Comparison of ENCODE assay signal across 23 mouse cellular contexts in the genomic region with DNA sequence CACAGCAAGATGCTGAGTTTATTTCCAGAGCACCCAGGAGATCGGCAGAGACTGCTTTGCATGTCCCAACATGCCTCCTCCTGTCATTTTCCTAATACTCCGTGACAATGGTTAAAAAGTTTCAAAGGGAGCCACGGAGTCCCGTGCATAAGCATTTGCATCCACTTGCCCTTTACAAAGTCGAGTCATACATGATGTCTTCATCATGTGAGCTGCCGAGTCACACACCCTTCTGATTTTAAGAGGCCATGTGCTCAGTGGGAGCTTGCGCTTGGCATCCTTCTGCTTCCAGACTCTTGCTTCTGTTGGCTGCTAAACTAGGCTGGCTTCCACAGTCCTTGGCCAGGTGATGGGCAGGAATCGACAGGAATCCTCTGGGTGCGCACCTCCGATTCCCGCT.
DNase-seq lines count a peak whose midpoint lies in the region; ATAC-seq and TF ChIP-seq lines count a peak whose summit lies in the region.
"Had no signal": no experiment of that assay in that cellular context is flagged by ENCODE, and none has a peak within 500 bp of the region (broad histone marks: within the 10 kb centered on the region; RNA-seq: fewer than 3 reads in every experiment).

No protein-coding gene starts in this region.

- H3K27ac ChIP-seq in hindbrain, embryonic 14.5 days = peak overlapping the region; percentile 9; the same call in 1 of the 2 replicates
- no peak overlapping the region for H3K27ac ChIP-seq in hindbrain, embryonic 11.5 days (ENCODE audit: low read depth, low read length)
- peak overlapping the region; percentile 22; the same call in 1 of the 2 replicates for H3K27ac ChIP-seq in CH12.LX (ENCODE audit: insufficient read depth, low read depth)
- H3K27ac ChIP-seq: embryonic facial prominence, embryonic 12.5 days; forebrain, embryonic 13.5 days; heart, embryonic 15.5 days; limb, embryonic 13.5 days; liver, embryonic 13.5 days; neural tube, embryonic 12.5 days had no signal

- no peaks in the 10 kb centered on the region for H3K79me2 ChIP-seq in CH12.LX (replicated peaks; ENCODE audit: control insufficient read depth, extremely low read depth, insufficient read depth, poor library complexity, severe bottlenecking)

- H3K27me3 ChIP-seq in hindbrain, embryonic 14.5 days (ENCODE audit: control insufficient read depth, insufficient read depth, low read length) = no peaks in the 10 kb centered on the region
- H3K27me3 ChIP-seq in hindbrain, embryonic 11.5 days (ENCODE audit: control insufficient read depth, insufficient read depth, low read length) = no peaks in the 10 kb centered on the region
- H3K27me3 ChIP-seq in CH12.LX (replicated peaks) = no peaks in the 10 kb centered on the region
- H3K27me3 ChIP-seq: embryonic facial prominence, embryonic 12.5 days; forebrain, embryonic 13.5 days; heart, embryonic 15.5 days; liver, embryonic 13.5 days; neural tube, embryonic 12.5 days; Patski had no signal

- H3K4me3 ChIP-seq in hindbrain, embryonic 14.5 days (replicated peaks; ENCODE audit: low read length) = no peak overlapping the region
- H3K4me3 ChIP-seq in hindbrain, embryonic 11.5 days (ENCODE audit: low read depth, low read length) = no peak overlapping the region
- H3K4me3 ChIP-seq in CH12.LX (replicated peaks in 1 of 3; ENCODE audit: low read depth in 2 of 3, low read length in 2 of 3, poor library complexity in 1 of 3) = no peak overlapping the region
- H3K4me3 ChIP-seq: embryonic facial prominence, embryonic 12.5 days; erythroblast, embryonic 14.5 days; forebrain, embryonic 13.5 days; heart, embryonic 15.5 days; limb, embryonic 13.5 days; liver, embryonic 13.5 days; neural tube, embryonic 12.5 days had no signal

- TF ChIP-seq POLR2A in CH12.LX (IDR thresholded peaks at IDR 0.05; ENCODE audit: low read depth, low read length) = no peak

- no peak for TF ChIP-seq CTCF in CH12.LX (conservative IDR thresholded peaks at IDR 0.05 in 1 of 2, IDR thresholded peaks at IDR 0.05 in 1 of 2; ENCODE audit: low read depth in 2 of 2, low read length in 2 of 2)

- H3K4me1 ChIP-seq in hindbrain, embryonic 14.5 days (replicated peaks; ENCODE audit: control insufficient read depth, insufficient read depth, low read length) = peaks cover 7% of the 10 kb centered on the region
- no peaks in the 10 kb centered on the region for H3K4me1 ChIP-seq in hindbrain, embryonic 11.5 days (replicated peaks; ENCODE audit: control insufficient read depth, insufficient read depth, low read length)
- peaks cover 20 to 58% of the 10 kb centered on the region in 2 experiments for H3K4me1 ChIP-seq in CH12.LX (ENCODE audit: control insufficient read depth in 1 of 2, insufficient read depth in 2 of 2)
- H3K4me1 ChIP-seq: embryonic facial prominence, embryonic 12.5 days; forebrain, embryonic 13.5 days; heart, embryonic 15.5 days; limb, embryonic 13.5 days; liver, embryonic 13.5 days; neural tube, embryonic 12.5 days had no signal

- no peaks in the 10 kb centered on the region for H3K36me3 ChIP-seq in hindbrain, embryonic 14.5 days (replicated peaks; ENCODE audit: control insufficient read depth, insufficient read depth)
- no peaks in the 10 kb centered on the region for H3K36me3 ChIP-seq in hindbrain, embryonic 11.5 days (ENCODE audit: control insufficient read depth, insufficient read depth, low read length)
- peaks cover 11 to 64% of the 10 kb centered on the region in 2 experiments for H3K36me3 ChIP-seq in CH12.LX (replicated peaks in 1 of 2; ENCODE audit: control insufficient read depth in 1 of 2, insufficient read depth in 1 of 2, low read length in 1 of 2)
- H3K36me3 ChIP-seq: embryonic facial prominence, embryonic 12.5 days; heart, embryonic 15.5 days; limb, embryonic 13.5 days; liver, embryonic 13.5 days; neural tube, embryonic 12.5 days had no signal

- DNase-seq in hindbrain, embryonic 14.5 days (ENCODE audit: low spot score) = no peak
- no peak for DNase-seq in hindbrain, embryonic 11.5 days (ENCODE audit: low spot score)
- DNase-seq in CH12.LX (ENCODE audit: extremely low read depth) = peak; percentile 58
- peak; percentile 32 for DNase-seq in cerebellum, adult 11 months
- DNase-seq in cerebellum, postnatal 10 days = peak; percentile 71 to 76
- DNase-seq in adrenal gland, postnatal 36 days = no peak
- DNase-seq: adrenal gland, adult 8-10 months; gastrocnemius, postnatal 25 days; kidney, adult 18-20 months; kidney, postnatal 10 days; layer of hippocampus, postnatal 36 days; liver, embryonic 13.5 days; lung, embryonic 14.5 days; lung, postnatal 4 days; thymus, adult 2 months had no signal

- peak; percentile 47; the same call in 1 of the 2 replicates for TF ChIP-seq EP300 in CH12.LX (IDR thresholded peaks at IDR 0.05; ENCODE audit: low read length)

- 62% methylated on average over 11 of the region's 11 CpGs for WGBS in hindbrain, embryonic 14.5 days
- 80% methylated on average over 11 of the region's 11 CpGs for WGBS in hindbrain, embryonic 11.5 days

- dilution Hi-C loops in CH12.LX (cut with MboI; ENCODE audit: extremely low pct_ligation_motif_present, extremely low pct_unique_long_range_greater_than_20kb, low sequenced_read_pairs) = no loop called here

- H3K9me3 ChIP-seq in hindbrain, embryonic 14.5 days (ENCODE audit: control insufficient read depth, low read length) = no peaks in the 10 kb centered on the region
- H3K9me3 ChIP-seq in hindbrain, embryonic 11.5 days (ENCODE audit: control insufficient read depth, low read length) = no peaks in the 10 kb centered on the region
- no peaks in the 10 kb centered on the region for H3K9me3 ChIP-seq in CH12.LX (replicated peaks; ENCODE audit: low read length)
- H3K9me3 ChIP-seq: embryonic facial prominence, embryonic 12.5 days; forebrain, embryonic 13.5 days; heart, embryonic 15.5 days; limb, embryonic 13.5 days; liver, embryonic 13.5 days; neural tube, embryonic 12.5 days had no signal

- in situ Hi-C loops in CH12.LX (cut with MboI; ENCODE audit: low pct_ligation_motif_present, low pct_unique_long_range_greater_than_20kb, low sequenced_read_pairs) = no loop called here

- no peak overlapping the region for H3K9ac ChIP-seq in hindbrain, embryonic 14.5 days
- H3K9ac ChIP-seq in hindbrain, embryonic 11.5 days (ENCODE audit: low read depth, low read length) = no peak overlapping the region
- H3K9ac ChIP-seq in CH12.LX (ENCODE audit: insufficient read depth, low read depth) = 0 out of 2 replicates have a peak overlapping the region, but pooled peaks have one; percentile 1
- H3K9ac ChIP-seq: embryonic facial prominence, embryonic 12.5 days; forebrain, embryonic 13.5 days; heart, embryonic 15.5 days; limb, embryonic 13.5 days; liver, embryonic 13.5 days; lung, embryonic 14.5 days; neural tube, embryonic 12.5 days had no signal

- no peak for ATAC-seq in hindbrain, embryonic 14.5 days (ENCODE audit: low FRiP score)
- no peak for ATAC-seq in hindbrain, embryonic 11.5 days (ENCODE audit: low FRiP score)
- no peak for ATAC-seq in CD4-positive, CD25-positive, alpha-beta regulatory T cell, adult 4 months
- ATAC-seq: forebrain, embryonic 13.5 days; Patski had no signal

- no peak for TF ChIP-seq RAD21 in CH12.LX (IDR thresholded peaks at IDR 0.05; ENCODE audit: low read depth, low read length)

- H3K4me2 ChIP-seq in hindbrain, embryonic 14.5 days (replicated peaks) = no peak overlapping the region
- H3K4me2 ChIP-seq in hindbrain, embryonic 11.5 days (replicated peaks; ENCODE audit: low read depth, low read length) = no peak overlapping the region
- no peak overlapping the region for H3K4me2 ChIP-seq in CH12.LX (ENCODE audit: insufficient read depth, low read depth, poor library complexity, severe bottlenecking)
- H3K4me2 ChIP-seq: embryonic facial prominence, embryonic 12.5 days; forebrain, embryonic 13.5 days; heart, embryonic 15.5 days; limb, embryonic 13.5 days; liver, embryonic 13.5 days; lung, embryonic 14.5 days; neural tube, embryonic 12.5 days had no signal

TF ChIP-seq in CH12.LX, 34 proteins besides CTCF, POLR2A, EP300 and RAD21 (continues in another document):
- no peak for TF ChIP-seq KAT2A (IDR thresholded peaks at IDR 0.05; ENCODE audit: insufficient replicate concordance, low read length)
- TF ChIP-seq E2F4 (IDR thresholded peaks at IDR 0.05; ENCODE audit: insufficient replicate concordance, low read depth, low read length) = no peak
- no peak for TF ChIP-seq MAFK (IDR thresholded peaks at IDR 0.05; ENCODE audit: insufficient replicate concordance, low read length)
- no peak for TF ChIP-seq USF2 (conservative IDR thresholded peaks at IDR 0.05; ENCODE audit: low read depth, low read length)
- 0 out of 2 replicates have a peak, but pooled peaks have one; percentile 12 for TF ChIP-seq TCF12 (IDR thresholded peaks at IDR 0.05; ENCODE audit: low read depth, low read length)
- TF ChIP-seq ZMIZ1 (IDR thresholded peaks at IDR 0.05; ENCODE audit: low read depth, low read length) = no peak
- no peak; the same call in 1 of the 2 replicates for TF ChIP-seq CHD2 (IDR thresholded peaks at IDR 0.05; ENCODE audit: low read length)
- no peak for TF ChIP-seq POLR2AphosphoS2 (IDR thresholded peaks at IDR 0.05; ENCODE audit: low read depth, low read length)
- no peak for TF ChIP-seq ELF1 (IDR thresholded peaks at IDR 0.05; ENCODE audit: low read depth, low read length)
- TF ChIP-seq MAX (IDR thresholded peaks at IDR 0.05; ENCODE audit: low read length) = peak; percentile 73
- peak; percentile 81 for TF ChIP-seq ETS1 (conservative IDR thresholded peaks at IDR 0.05; ENCODE audit: low read depth, low read length)
- no peak for TF ChIP-seq ZKSCAN1 (IDR thresholded peaks at IDR 0.05; ENCODE audit: borderline replicate concordance, low read depth, low read length)
- TF ChIP-seq USF1 (IDR thresholded peaks at IDR 0.05; ENCODE audit: low read depth, low read length) = 0 out of 2 replicates have a peak, but pooled peaks have one; percentile 8
- no peak for TF ChIP-seq NRF1 (IDR thresholded peaks at IDR 0.05; ENCODE audit: low read depth, low read length)
- TF ChIP-seq ZC3H11A (IDR thresholded peaks at IDR 0.05; ENCODE audit: low read depth, low read length) = no peak
- TF ChIP-seq HCFC1 (IDR thresholded peaks at IDR 0.05; ENCODE audit: low read depth, low read length) = no peak
- TF ChIP-seq GABPA (IDR thresholded peaks at IDR 0.05; ENCODE audit: insufficient replicate concordance, low read depth, low read length) = no peak
- TF ChIP-seq MYC (IDR thresholded peaks at IDR 0.05; ENCODE audit: low read depth, low read length) = peak; percentile 82
- no peak for TF ChIP-seq PAX5 (IDR thresholded peaks at IDR 0.05; ENCODE audit: low read length)
- peak; percentile 98 for TF ChIP-seq BHLHE40 (IDR thresholded peaks at IDR 0.05; ENCODE audit: low read depth, low read length)
- TF ChIP-seq NELFE (IDR thresholded peaks at IDR 0.05; ENCODE audit: low read depth, low read length) = no peak
- TF ChIP-seq IRF4 (IDR thresholded peaks at IDR 0.05; ENCODE audit: low read depth, low read length) = peak; percentile 41; the same call in 1 of the 2 replicates
- TF ChIP-seq JUND (conservative IDR thresholded peaks at IDR 0.05; ENCODE audit: low read depth, low read length) = no peak
- TF ChIP-seq UBTF (IDR thresholded peaks at IDR 0.05; ENCODE audit: low read depth, low read length) = no peak

Comparison
In these comparisons a context has a peak if more than half of its experiments do, and no peak if none do; other contexts are left out.
1. DNase-seq: peak in CH12.LX (single experiment), cerebellum, adult 11 months (single experiment) and cerebellum, postnatal 10 days (2 of 2); none in hindbrain, embryonic 14.5 days (single experiment), hindbrain, embryonic 11.5 days (single experiment) and adrenal gland, postnatal 36 days (0 of 2).